Mouse (Mus musculus): Measurements from ENCODE around the gene Olfr543. TPM values are rescaled to one million over a fixed set of nuclear protein-coding genes. Genes with fewer than 3 reads are reported as not detected.
"Not testable (repeated sequence)": the region's sequence is repeated elsewhere in the genome, so short reads cannot be mapped to it uniquely, and the experiment has no call there.

Gene Olfr543
- polyA plus RNA-seq, 1 experiment from 2014 or later = 0.39 TPM

DNA sequence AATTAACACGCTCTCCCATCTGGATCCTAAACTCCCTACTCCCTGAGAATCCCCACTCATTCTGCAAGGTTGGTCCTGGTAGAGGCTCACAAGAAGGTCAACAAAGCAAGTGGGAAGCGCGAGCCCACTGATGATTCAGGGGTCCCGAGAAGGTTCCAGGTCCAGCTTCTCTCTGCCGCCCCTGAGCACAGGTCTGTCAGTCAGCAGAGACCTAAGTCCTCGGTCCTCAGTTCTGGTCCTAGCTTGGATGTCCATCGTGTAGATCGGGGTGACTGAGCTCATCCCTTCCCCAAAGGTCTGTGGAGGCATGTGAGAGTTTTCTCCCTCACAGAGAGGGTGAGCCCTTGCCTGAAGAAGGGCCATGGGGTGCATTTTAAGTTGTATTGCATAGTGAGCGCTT, 26.6 kb upstream of the Olfr543 start:
- no peak for DNase-seq (ENCODE audit: low spot score)
- no peak overlapping the region for H3K4me3 ChIP-seq (replicated peaks; ENCODE audit: low read length)
- 94% methylated on average over 9 of the region's 9 CpGs for WGBS

GRCm38 (mm10) chr7:102506848-102507247, 25.4 kb upstream of the Olfr543 start:
- Histone ChIP-seq H3K36me3 (replicated peaks; ENCODE audit: control insufficient read depth, insufficient read depth) (no peaks in the 10 kb centered on the region), H3K9me3 (ENCODE audit: control insufficient read depth, low read length) (no peaks in the 10 kb centered on the region), H3K4me1 (replicated peaks; ENCODE audit: control insufficient read depth, insufficient read depth, low read length) (no peaks in the 10 kb centered on the region), H3K27ac (no peak overlapping the region), H3K27me3 (ENCODE audit: control insufficient read depth, insufficient read depth, low read length) (0 out of 2 replicates have a peak, but pooled peaks cover under 1% of the 10 kb centered on the region), H3K9ac (no peak overlapping the region), H3K4me2 (replicated peaks) (no peak overlapping the region), H3K4me3 (replicated peaks; ENCODE audit: low read length) (no peak overlapping the region)
- WGBS = 48% methylated on average over 3 of the region's 3 CpGs
- ATAC-seq (ENCODE audit: low FRiP score) = peak; percentile 81
- peak; percentile 82 for DNase-seq (ENCODE audit: low spot score)

More for the DNA sequence above, 26.6 kb upstream of the Olfr543 start:
- H3K9ac ChIP-seq = no peak overlapping the region
- no peak overlapping the region for H3K27ac ChIP-seq
- no peaks in the 10 kb centered on the region for H3K4me1 ChIP-seq (replicated peaks; ENCODE audit: control insufficient read depth, insufficient read depth, low read length)
- H3K27me3 ChIP-seq (ENCODE audit: control insufficient read depth, insufficient read depth, low read length) = 0 out of 2 replicates have a peak, but pooled peaks cover 2% of the 10 kb centered on the region
- H3K36me3 ChIP-seq (replicated peaks; ENCODE audit: control insufficient read depth, insufficient read depth) = no peaks in the 10 kb centered on the region
- ATAC-seq (ENCODE audit: low FRiP score) = no peak
- H3K4me2 ChIP-seq (replicated peaks) = no peak overlapping the region
- no peaks in the 10 kb centered on the region for H3K9me3 ChIP-seq (ENCODE audit: control insufficient read depth, low read length)

GRCm38 (mm10) chr7:102501986-102502385, 20.5 kb upstream of the Olfr543 start:
- Histone ChIP-seq H3K4me3 (replicated peaks; ENCODE audit: low read length) (no peak overlapping the region), H3K27me3 (ENCODE audit: control insufficient read depth, insufficient read depth, low read length) (no peaks in the 10 kb centered on the region), H3K36me3 (replicated peaks; ENCODE audit: control insufficient read depth, insufficient read depth) (no peaks in the 10 kb centered on the region), H3K9ac (no peak overlapping the region), H3K9me3 (ENCODE audit: control insufficient read depth, low read length) (no peaks in the 10 kb centered on the region), H3K27ac (no peak overlapping the region), H3K4me2 (replicated peaks) (no peak overlapping the region), H3K4me1 (replicated peaks; ENCODE audit: control insufficient read depth, insufficient read depth, low read length) (no peaks in the 10 kb centered on the region)
- DNase-seq (ENCODE audit: low spot score) (no peak), ATAC-seq (ENCODE audit: low FRiP score) (no peak)
- 78% methylated on average over 5 of the region's 5 CpGs for WGBS

DNA sequence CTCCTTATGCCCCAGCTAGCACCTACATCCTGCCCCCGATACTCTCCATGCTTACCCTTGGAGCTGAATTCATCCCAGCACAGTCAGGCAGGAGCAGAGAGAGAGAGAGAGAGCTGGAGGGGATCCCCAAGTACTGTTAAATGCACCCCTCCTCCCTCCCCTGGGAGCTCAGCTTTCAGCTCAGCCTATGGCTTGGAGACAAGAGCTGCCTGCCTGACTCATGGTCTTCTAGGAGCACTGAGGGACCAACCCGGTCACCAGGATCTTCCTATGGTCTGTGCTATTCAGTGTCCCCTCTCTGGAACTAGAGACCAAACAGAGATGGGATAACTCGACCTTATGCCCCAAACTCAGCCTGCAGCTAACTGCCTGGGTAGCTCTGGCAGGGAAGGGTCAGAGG, 18.0 kb upstream of the Olfr543 start, which contains the start of gene Olfr545:
Gene Olfr545 (minus strand): TSS at position 101 of the 400 bp plus-strand sequence.
- Histone ChIP-seq H3K4me2 (replicated peaks) (no peak within 1 kb of the TSS), H3K4me1 (replicated peaks; ENCODE audit: control insufficient read depth, insufficient read depth, low read length) (no peaks in the 10 kb centered on the region), H3K4me3 (replicated peaks; ENCODE audit: low read length) (no peak within 1 kb of the TSS), H3K27me3 (ENCODE audit: control insufficient read depth, insufficient read depth, low read length) (no peaks in the 10 kb centered on the region), H3K9ac (no peak within 1 kb of the TSS), H3K9me3 (ENCODE audit: control insufficient read depth, low read length) (no peaks in the 10 kb centered on the region), H3K27ac (no peak within 1 kb of the TSS), H3K36me3 (replicated peaks; ENCODE audit: control insufficient read depth, insufficient read depth) (no peaks in the 10 kb centered on the region)
- 67% methylated on average over 3 of the region's 3 CpGs for WGBS
- ATAC-seq (ENCODE audit: low FRiP score) (no peak), DNase-seq (ENCODE audit: low spot score) (no peak)

- not testable (repeated sequence) for H3K27ac ChIP-seq; H3K4me3 ChIP-seq (replicated peaks; ENCODE audit: low read length); H3K4me2 ChIP-seq (replicated peaks); H3K27me3 ChIP-seq (ENCODE audit: control insufficient read depth, insufficient read depth, low read length); H3K9me3 ChIP-seq (ENCODE audit: control insufficient read depth, low read length); H3K4me1 ChIP-seq (replicated peaks; ENCODE audit: control insufficient read depth, insufficient read depth, low read length); ATAC-seq (ENCODE audit: low FRiP score); DNase-seq (ENCODE audit: low spot score); H3K36me3 ChIP-seq (replicated peaks; ENCODE audit: control insufficient read depth, insufficient read depth); H3K9ac ChIP-seq
- WGBS = 61% methylated on average over 7 of the region's 7 CpGs
These were observed 12.9 kb upstream of the Olfr543 start for GRCm38 (mm10) chr7:102494416-102494815.

GRCm38 (mm10) chr7:102488161-102488560, 6.7 kb upstream of the Olfr543 start, which contains the start of gene Olfr544:
Gene Olfr544, minus strand, starts transcription at chr7:102488313.
- Histone ChIP-seq H3K9me3 (ENCODE audit: control insufficient read depth, low read length) (no peaks in the 10 kb centered on the region), H3K4me3 (replicated peaks; ENCODE audit: low read length) (no peak within 1 kb of the TSS), H3K4me2 (replicated peaks) (no peak within 1 kb of the TSS), H3K27ac (no peak within 1 kb of the TSS), H3K27me3 (ENCODE audit: control insufficient read depth, insufficient read depth, low read length) (no peaks in the 10 kb centered on the region), H3K9ac (no peak within 1 kb of the TSS), H3K4me1 (replicated peaks; ENCODE audit: control insufficient read depth, insufficient read depth, low read length) (no peaks in the 10 kb centered on the region), H3K36me3 (replicated peaks; ENCODE audit: control insufficient read depth, insufficient read depth) (no peaks in the 10 kb centered on the region)
- ATAC-seq (ENCODE audit: low FRiP score) (no peak), DNase-seq (ENCODE audit: low spot score) (no peak)
- 61% methylated on average over 1 of the region's 1 CpGs for WGBS

- ATAC-seq (ENCODE audit: low FRiP score) = no peak
- no peak overlapping the region for H3K4me3 ChIP-seq (replicated peaks; ENCODE audit: low read length)
- DNase-seq (ENCODE audit: low spot score) = no peak
- H3K4me2 ChIP-seq (replicated peaks) = no peak overlapping the region
- no peaks in the 10 kb centered on the region for H3K36me3 ChIP-seq (replicated peaks; ENCODE audit: control insufficient read depth, insufficient read depth)
- no peak overlapping the region for H3K27ac ChIP-seq
- no peak overlapping the region for H3K9ac ChIP-seq
- WGBS = 83% methylated on average over 1 of the region's 1 CpGs
- H3K9me3 ChIP-seq (ENCODE audit: control insufficient read depth, low read length) = no peaks in the 10 kb centered on the region
- H3K27me3 ChIP-seq (ENCODE audit: control insufficient read depth, insufficient read depth, low read length) = no peaks in the 10 kb centered on the region
- no peaks in the 10 kb centered on the region for H3K4me1 ChIP-seq (replicated peaks; ENCODE audit: control insufficient read depth, insufficient read depth, low read length)
These were observed 4.6 kb upstream of the Olfr543 start for GRCm38 (mm10) chr7:102486105-102486504.

- not testable (repeated sequence) for H3K27ac ChIP-seq; DNase-seq (ENCODE audit: low spot score); ATAC-seq (ENCODE audit: low FRiP score); H3K4me3 ChIP-seq (replicated peaks; ENCODE audit: low read length); H3K9ac ChIP-seq; H3K27me3 ChIP-seq (ENCODE audit: control insufficient read depth, insufficient read depth, low read length); H3K4me2 ChIP-seq (replicated peaks); H3K36me3 ChIP-seq (replicated peaks; ENCODE audit: control insufficient read depth, insufficient read depth); H3K4me1 ChIP-seq (replicated peaks; ENCODE audit: control insufficient read depth, insufficient read depth, low read length); H3K9me3 ChIP-seq (ENCODE audit: control insufficient read depth, low read length)
- 71% methylated on average over 6 of the region's 8 CpGs for WGBS
These were observed 3.3 kb upstream of the Olfr543 start for GRCm38 (mm10) chr7:102484766-102485165.

GRCm38 (mm10) chr7:102483665-102484064, 2.2 kb upstream of the Olfr543 start:
- WGBS = 95% methylated on average over 2 of the region's 2 CpGs
- Histone ChIP-seq H3K9ac (no peak overlapping the region), H3K4me2 (replicated peaks) (no peak overlapping the region), H3K4me3 (replicated peaks; ENCODE audit: low read length) (no peak overlapping the region), H3K4me1 (replicated peaks; ENCODE audit: control insufficient read depth, insufficient read depth, low read length) (no peaks in the 10 kb centered on the region), H3K27ac (no peak overlapping the region), H3K9me3 (ENCODE audit: control insufficient read depth, low read length) (no peaks in the 10 kb centered on the region), H3K36me3 (replicated peaks; ENCODE audit: control insufficient read depth, insufficient read depth) (no peaks in the 10 kb centered on the region), H3K27me3 (ENCODE audit: control insufficient read depth, insufficient read depth, low read length) (no peaks in the 10 kb centered on the region)
- DNase-seq (ENCODE audit: low spot score) (no peak), ATAC-seq (ENCODE audit: low FRiP score) (no peak)

DNA sequence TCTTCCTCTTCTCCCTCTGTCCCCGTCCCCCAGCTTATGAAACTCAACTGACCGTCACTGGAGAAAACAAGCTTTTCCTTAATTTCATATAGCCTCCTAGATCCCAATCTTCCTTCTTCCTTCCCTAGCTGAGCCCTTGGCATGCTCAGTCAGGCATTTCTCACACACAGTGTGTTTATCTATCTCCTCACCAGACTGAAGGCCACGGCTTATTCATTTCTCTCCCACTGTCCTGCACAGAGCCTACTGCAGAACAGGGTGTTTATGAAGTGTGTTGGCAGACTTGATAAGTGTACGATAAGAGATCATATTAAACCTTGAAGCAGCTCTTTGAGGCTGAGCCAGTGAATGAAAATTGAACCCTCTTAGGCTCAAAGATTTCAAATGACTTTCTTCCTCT, 658 bp downstream of the Olfr543 start:
- no peak overlapping the region for H3K4me3 ChIP-seq (replicated peaks; ENCODE audit: low read length)
- H3K4me2 ChIP-seq (replicated peaks) = no peak overlapping the region
- DNase-seq (ENCODE audit: low spot score) = no peak
- no peaks in the 10 kb centered on the region for H3K27me3 ChIP-seq (ENCODE audit: control insufficient read depth, insufficient read depth, low read length)
- no peak overlapping the region for H3K27ac ChIP-seq
- H3K9me3 ChIP-seq (ENCODE audit: control insufficient read depth, low read length) = no peaks in the 10 kb centered on the region
- no peaks in the 10 kb centered on the region for H3K36me3 ChIP-seq (replicated peaks; ENCODE audit: control insufficient read depth, insufficient read depth)
- H3K4me1 ChIP-seq (replicated peaks; ENCODE audit: control insufficient read depth, insufficient read depth, low read length) = no peaks in the 10 kb centered on the region
- 91% methylated on average over 4 of the region's 4 CpGs for WGBS
- H3K9ac ChIP-seq = no peak overlapping the region
- ATAC-seq (ENCODE audit: low FRiP score) = no peak
